ENCODE assay signal across 26 mouse cellular contexts in genomic region chr1:73575694-73576093, GRCm38 (mm10).
DNase-seq lines count a peak whose midpoint lies in the region; ATAC-seq and TF ChIP-seq lines count a peak whose summit lies in the region.
"Had no signal": no experiment of that assay in that cellular context is flagged by ENCODE, and none has a peak within 500 bp of the region (broad histone marks: within the 10 kb centered on the region; RNA-seq: fewer than 3 reads in every experiment).

No protein-coding gene starts in this region.

- H3K27me3 ChIP-seq in kidney, adult 2 months (replicated peaks; ENCODE audit: control insufficient read depth, insufficient read depth, low read length) = no peaks in the 10 kb centered on the region
- no peaks in the 10 kb centered on the region for H3K27me3 ChIP-seq in kidney, embryonic 16.5 days (ENCODE audit: insufficient read depth, low read length)
- H3K27me3 ChIP-seq: heart, embryonic 13.5 days; hindbrain, embryonic 12.5 days; liver, embryonic 12.5 days; midbrain, embryonic 12.5 days; neural tube, embryonic 12.5 days; Patski; stomach, embryonic 15.5 days had no signal

- no peaks in the 10 kb centered on the region for H3K36me3 ChIP-seq in kidney, adult 2 months (ENCODE audit: control insufficient read depth, insufficient read depth, low read length)
- no peaks in the 10 kb centered on the region for H3K36me3 ChIP-seq in kidney, embryonic 16.5 days (ENCODE audit: insufficient read depth, low read length)
- H3K36me3 ChIP-seq: embryonic facial prominence, embryonic 10.5 days; heart, embryonic 13.5 days; hindbrain, embryonic 12.5 days; liver, embryonic 12.5 days; midbrain, embryonic 12.5 days; neural tube, embryonic 12.5 days; stomach, embryonic 15.5 days had no signal

- 48% methylated on average over 1 of the region's 1 CpGs for WGBS in kidney, adult 2 months
- WGBS in kidney, embryonic 16.5 days = 17% methylated on average over 1 of the region's 1 CpGs

- H3K9ac ChIP-seq in kidney, embryonic 16.5 days (replicated peaks; ENCODE audit: low read length) = no peak overlapping the region
- H3K9ac ChIP-seq: heart, embryonic 13.5 days; hindbrain, embryonic 12.5 days; liver, embryonic 12.5 days; midbrain, embryonic 12.5 days; neural tube, embryonic 12.5 days; stomach, embryonic 15.5 days had no signal

- no peaks in the 10 kb centered on the region for H3K9me3 ChIP-seq in kidney, embryonic 16.5 days (ENCODE audit: low read length)
- H3K9me3 ChIP-seq: embryonic facial prominence, embryonic 10.5 days; heart, embryonic 13.5 days; hindbrain, embryonic 12.5 days; liver, embryonic 12.5 days; midbrain, embryonic 12.5 days; neural tube, embryonic 12.5 days; stomach, embryonic 15.5 days had no signal

- no peak overlapping the region for H3K4me3 ChIP-seq in kidney, adult 2 months (ENCODE audit: insufficient read depth, low read depth, low read length)
- H3K4me3 ChIP-seq in kidney, embryonic 16.5 days (ENCODE audit: low read length) = no peak overlapping the region
- H3K4me3 ChIP-seq: embryonic facial prominence, embryonic 10.5 days; heart, embryonic 13.5 days; hindbrain, embryonic 12.5 days; liver, embryonic 12.5 days; midbrain, embryonic 12.5 days; neural tube, embryonic 12.5 days; stomach, embryonic 15.5 days had no signal

- TF ChIP-seq CTCF in kidney, adult 2 months (conservative IDR thresholded peaks at IDR 0.05; ENCODE audit: insufficient read depth, insufficient read length, low read depth, low read length) = no peak

- peaks cover 3% of the 10 kb centered on the region; the same call in 1 of the 2 replicates for H3K4me1 ChIP-seq in kidney, adult 2 months (ENCODE audit: control insufficient read depth, insufficient read depth, low read length)
- peaks cover 11% of the 10 kb centered on the region for H3K4me1 ChIP-seq in kidney, embryonic 16.5 days (ENCODE audit: insufficient read depth, low read length)
- H3K4me1 ChIP-seq: embryonic facial prominence, embryonic 10.5 days; hindbrain, embryonic 12.5 days; liver, embryonic 12.5 days; midbrain, embryonic 12.5 days; neural tube, embryonic 12.5 days; stomach, embryonic 15.5 days had no signal

- DNase-seq in kidney, adult 11 months = peak; percentile 56
- no peak for DNase-seq in kidney, adult 18-20 months
- DNase-seq in kidney, adult 2 months = peak; percentile 61
- DNase-seq in kidney, postnatal 4 days = peak; percentile 21 to 31
- DNase-seq in lung, postnatal 36 days = no peak
- no peak for DNase-seq in heart, adult 9 months (ENCODE audit: low spot score in 2 of 2)
- DNase-seq: adrenal gland, adult 8-10 months; cerebellum, adult 9-10 months; gastrocnemius, postnatal 10 days; heart, adult 11 months; heart, postnatal 14 days; layer of hippocampus, adult 9-11 months; lung, adult 18-20 months; lung, postnatal 10 days; right cerebral cortex, postnatal 4 days; thymus, postnatal 25 days had no signal

- H3K27ac ChIP-seq in kidney, adult 2 months (ENCODE audit: insufficient read depth, low read depth, low read length) = peak overlapping the region; percentile 3; the same call in 1 of the 2 replicates
- H3K27ac ChIP-seq in kidney, embryonic 16.5 days (ENCODE audit: low read length) = peak overlapping the region; percentile 58; the same call in 1 of the 2 replicates
- H3K27ac ChIP-seq: embryonic facial prominence, embryonic 10.5 days; heart, embryonic 13.5 days; hindbrain, embryonic 12.5 days; liver, embryonic 12.5 days; midbrain, embryonic 12.5 days; neural tube, embryonic 12.5 days; stomach, embryonic 15.5 days had no signal

- no peak overlapping the region for H3K4me2 ChIP-seq in kidney, embryonic 16.5 days (replicated peaks; ENCODE audit: low read depth, low read length)
- H3K4me2 ChIP-seq: heart, embryonic 13.5 days; hindbrain, embryonic 12.5 days; liver, embryonic 12.5 days; midbrain, embryonic 12.5 days; neural tube, embryonic 12.5 days; stomach, embryonic 15.5 days had no signal

- no peak for TF ChIP-seq POLR2A in kidney, adult 2 months (IDR thresholded peaks at IDR 0.05; ENCODE audit: low read depth, low read length)

- peak; percentile 69; the same call in 1 of the 2 replicates for ATAC-seq in kidney, embryonic 16.5 days (ENCODE audit: low FRiP score, low TSS enrichment)
- ATAC-seq: forebrain, embryonic 16.5 days; liver, embryonic 12.5 days; Patski had no signal

Comparison
In these comparisons a context has a peak if more than half of its experiments do, and no peak if none do; other contexts are left out.
1. DNase-seq: peak in kidney, adult 11 months (single experiment), kidney, adult 2 months (single experiment) and kidney, postnatal 4 days (2 of 2); none in kidney, adult 18-20 months (single experiment), lung, postnatal 36 days (single experiment) and heart, adult 9 months (0 of 2).